Mouse (Mus musculus) liver, embryonic 15.5 days (tissue): Measurements from ENCODE around the gene Sec1. TPM values are rescaled to one million over a fixed set of nuclear protein-coding genes. Genes with fewer than 3 reads are reported as not detected.

Experiments
- ATAC-seq: fragments of 200-750 bp; cut with Nextera tagmentation; 2 replicates; pipeline ENCODE4 v1.8.0; 2017; ENCODE audit warnings: moderate number of reproducible peaks, mild to moderate bottlenecking, moderate library complexity; ENCODE audit not compliant: insufficient read depth
- H3K27ac ChIP-seq: fragments of 300-500 bp; sonication (generic); replicated peaks from 2 replicates; pipeline ENCODE4 v1.5.1; 2015; ENCODE audit warnings: mild to moderate bottlenecking, inconsistent platforms
- H3K27me3 ChIP-seq: fragments of 300-500 bp; sonication (generic); 2 replicates; pipeline ENCODE4 v1.6.1; 2015; ENCODE audit warnings: mild to moderate bottlenecking, inconsistent platforms
- H3K36me3 ChIP-seq: fragments of 300-500 bp; sonication (generic); replicated peaks from 2 replicates; pipeline ENCODE4 v1.6.1; 2015; ENCODE audit warnings: moderate library complexity, mild to moderate bottlenecking, inconsistent platforms
- H3K4me1 ChIP-seq: fragments of 300-500 bp; sonication (generic); replicated peaks from 2 replicates; pipeline ENCODE4 v1.6.1; 2015; ENCODE audit warnings: inconsistent platforms
- H3K4me2 ChIP-seq: fragments of 300-500 bp; sonication (generic); 2 replicates; pipeline ENCODE4 v1.6.1; 2015; ENCODE audit warnings: moderate library complexity, mild to moderate bottlenecking, inconsistent platforms
- H3K4me3 ChIP-seq: fragments of 300-500 bp; sonication (generic); replicated peaks from 2 replicates; pipeline ENCODE4 v1.5.1; 2015; ENCODE audit warnings: mild to moderate bottlenecking, inconsistent platforms
- H3K9ac ChIP-seq: fragments of 300-500 bp; sonication (generic); 2 replicates; pipeline ENCODE4 v1.6.1; 2015; ENCODE audit warnings: moderate library complexity, mild to moderate bottlenecking, inconsistent platforms
- H3K9me3 ChIP-seq: fragments of 300-500 bp; sonication (generic); replicated peaks from 2 replicates; pipeline ENCODE4 v1.6.1; 2016; ENCODE audit warnings: inconsistent platforms
- WGBS: fragments of 180-500 bp; shearing (Covaris S2); methylation state at CpG from one replicate; pipeline ENCODE4 v1.1.7; 2015; ENCODE audit warnings: mixed read lengths; ENCODE audit not compliant: insufficient replicate concordance; 5-methylcytosine and 5-hydroxymethylcytosine counted together
- polyA plus RNA-seq: library from polyadenylated mRNA; unstranded; fragments of >200 nt; fragmentation: Nextera tagmentation; extraction: Ambion mirVana; gene quantifications from 2 replicates; pipeline ENCODE4 v1.2.1, GENCODE M21; 2015

Gene Sec1
- polyA plus RNA-seq, 1 experiment from 2014 or later = 0.06 TPM

GRCm38 (mm10) chr7:45644872-45645590 lies 49.2 kb downstream of the Sec1 start:
- Histone ChIP-seq H3K4me3 (no peak overlapping the region), H3K4me1 (peaks cover 16% of the 10 kb centered on the region), H3K27me3 (peaks cover 28% of the 10 kb centered on the region), H3K9ac (no peak overlapping the region), H3K36me3 (no peaks in the 10 kb centered on the region), H3K27ac (no peak overlapping the region), H3K4me2 (no peak overlapping the region), H3K9me3 (no peaks in the 10 kb centered on the region)
- ATAC-seq = no peak
- 54% methylated on average over 6 of the region's 6 CpGs for WGBS

- Histone ChIP-seq H3K27me3 (peaks cover 28% of the 10 kb centered on the region), H3K9me3 (no peaks in the 10 kb centered on the region), H3K36me3 (no peaks in the 10 kb centered on the region), H3K27ac (no peak overlapping the region), H3K4me1 (peaks cover 16% of the 10 kb centered on the region), H3K9ac (no peak overlapping the region), H3K4me3 (peak overlapping the region; percentile 45; the same call in 1 of the 2 replicates), H3K4me2 (peak overlapping the region; percentile 59)
- WGBS = 17% methylated on average over 18 of the region's 18 CpGs
- no peak for ATAC-seq
These were observed 50.0 kb downstream of the Sec1 start for GRCm38 (mm10) chr7:45644183-45644582.

GRCm38 (mm10) chr7:45643441-45644178 lies 50.6 kb downstream of the Sec1 start:
- no peaks in the 10 kb centered on the region for H3K9me3 ChIP-seq
- peaks cover 28% of the 10 kb centered on the region for H3K27me3 ChIP-seq
- peak overlapping the region; percentile 59 for H3K4me2 ChIP-seq
- H3K4me3 ChIP-seq = peak overlapping the region; percentile 45
- no peaks in the 10 kb centered on the region for H3K36me3 ChIP-seq
- 3% methylated on average over 28 of the region's 28 CpGs for WGBS
- H3K4me1 ChIP-seq = peaks cover 16% of the 10 kb centered on the region
- H3K9ac ChIP-seq = no peak overlapping the region
- H3K27ac ChIP-seq = no peak overlapping the region
- peak; percentile 78 for ATAC-seq

GRCm38 (mm10) chr7:45642503-45643255 lies 51.5 kb downstream of the Sec1 start:
- Histone ChIP-seq H3K4me2 (peak overlapping the region; percentile 59), H3K27ac (no peak overlapping the region), H3K9me3 (no peaks in the 10 kb centered on the region), H3K27me3 (peaks cover 28% of the 10 kb centered on the region), H3K4me3 (peak overlapping the region; percentile 45), H3K4me1 (peaks cover 16% of the 10 kb centered on the region), H3K9ac (no peak overlapping the region), H3K36me3 (no peaks in the 10 kb centered on the region)
- ATAC-seq = no peak
- 38% methylated on average over 16 of the region's 16 CpGs for WGBS

GRCm38 (mm10) chr7:45642083-45642482 lies 52.1 kb downstream of the Sec1 start:
- Histone ChIP-seq H3K36me3 (no peaks in the 10 kb centered on the region), H3K27ac (no peak overlapping the region), H3K27me3 (peaks cover 28% of the 10 kb centered on the region), H3K4me1 (peaks cover 16% of the 10 kb centered on the region), H3K4me2 (no peak overlapping the region), H3K9me3 (no peaks in the 10 kb centered on the region), H3K9ac (no peak overlapping the region), H3K4me3 (no peak overlapping the region)
- WGBS = 62% methylated on average over 5 of the region's 5 CpGs
- ATAC-seq = no peak

- no peaks in the 10 kb centered on the region for H3K36me3 ChIP-seq
- H3K4me1 ChIP-seq = peaks cover 16% of the 10 kb centered on the region
- H3K27ac ChIP-seq = no peak overlapping the region
- no peak overlapping the region for H3K4me2 ChIP-seq
- no peaks in the 10 kb centered on the region for H3K9me3 ChIP-seq
- no peak overlapping the region for H3K9ac ChIP-seq
- H3K27me3 ChIP-seq = peaks cover 28% of the 10 kb centered on the region
- H3K4me3 ChIP-seq = no peak overlapping the region
- no peak for ATAC-seq
- WGBS = 64% methylated on average over 17 of the region's 17 CpGs
These were observed 52.7 kb downstream of the Sec1 start for GRCm38 (mm10) chr7:45641391-45642040.

- no peak for ATAC-seq
- H3K4me2 ChIP-seq = no peak overlapping the region
- H3K27ac ChIP-seq = no peak overlapping the region
- no peak overlapping the region for H3K9ac ChIP-seq
- peaks cover 23% of the 10 kb centered on the region for H3K27me3 ChIP-seq
- no peaks in the 10 kb centered on the region for H3K9me3 ChIP-seq
- no peaks in the 10 kb centered on the region for H3K36me3 ChIP-seq
- 67% methylated on average over 19 of the region's 19 CpGs for WGBS
- H3K4me1 ChIP-seq = peaks cover 16% of the 10 kb centered on the region
- no peak overlapping the region for H3K4me3 ChIP-seq
These were observed 53.8 kb downstream of the Sec1 start for GRCm38 (mm10) chr7:45640191-45640957.

GRCm38 (mm10) chr7:45639561-45640027 lies 54.6 kb downstream of the Sec1 start, which contains the start of gene Mamstr:
TSS of gene Mamstr (plus strand) at chr7:45639977.
- no peaks in the 10 kb centered on the region for H3K9me3 ChIP-seq
- H3K4me3 ChIP-seq = no peak within 1 kb of the TSS
- H3K9ac ChIP-seq = no peak within 1 kb of the TSS
- peaks cover 17% of the 10 kb centered on the region for H3K27me3 ChIP-seq
- H3K4me2 ChIP-seq = no peak within 1 kb of the TSS
- H3K27ac ChIP-seq = no peak within 1 kb of the TSS
- WGBS = 59% methylated on average over 19 of the region's 19 CpGs
- ATAC-seq = no peak
- peaks cover 16% of the 10 kb centered on the region for H3K4me1 ChIP-seq
- H3K36me3 ChIP-seq = no peaks in the 10 kb centered on the region

- ATAC-seq = peak; percentile 44
- peaks cover 11% of the 10 kb centered on the region for H3K4me1 ChIP-seq
- 63% methylated on average over 29 of the region's 29 CpGs for WGBS
- H3K36me3 ChIP-seq = no peaks in the 10 kb centered on the region
- H3K9me3 ChIP-seq = no peaks in the 10 kb centered on the region
- H3K9ac ChIP-seq = no peak overlapping the region
- H3K27ac ChIP-seq = no peak overlapping the region
- no peak overlapping the region for H3K4me3 ChIP-seq
- H3K4me2 ChIP-seq = peak overlapping the region; percentile 32
- H3K27me3 ChIP-seq = peaks cover 9% of the 10 kb centered on the region; the same call in 1 of the 2 replicates
These were observed 55.4 kb downstream of the Sec1 start for GRCm38 (mm10) chr7:45638623-45639401.
